Mouse (Mus musculus): ENCODE measurements around the gene Gm20765.
"Not testable (repeated sequence)": the region's sequence is repeated elsewhere in the genome, so short reads cannot be mapped to it uniquely, and the experiment has no call there.

GRCm38 (mm10) chr10:104151197-104151596, 34.1 kb upstream of the Gm20765 start, which contains the start of gene Gm6763:
- TF ChIP-seq CTCF (conservative IDR thresholded peaks at IDR 0.05; ENCODE audit: low read length); POU5F1 (IDR thresholded peaks at IDR 0.05; ENCODE audit: borderline replicate concordance, low read length); NANOG (IDR thresholded peaks at IDR 0.05; ENCODE audit: borderline replicate concordance, low read length): not testable (repeated sequence)

All from E14TG2a.4 (cell line).